Mouse (Mus musculus): Measurements from ENCODE around the gene Slc16a11. TPM values are rescaled to one million over a fixed set of nuclear protein-coding genes. Genes with fewer than 3 reads are reported as not detected.

Slc16a11 gene
- polyA plus RNA-seq, 1 experiment from 2014 or later, result 0.19 TPM

DNA sequence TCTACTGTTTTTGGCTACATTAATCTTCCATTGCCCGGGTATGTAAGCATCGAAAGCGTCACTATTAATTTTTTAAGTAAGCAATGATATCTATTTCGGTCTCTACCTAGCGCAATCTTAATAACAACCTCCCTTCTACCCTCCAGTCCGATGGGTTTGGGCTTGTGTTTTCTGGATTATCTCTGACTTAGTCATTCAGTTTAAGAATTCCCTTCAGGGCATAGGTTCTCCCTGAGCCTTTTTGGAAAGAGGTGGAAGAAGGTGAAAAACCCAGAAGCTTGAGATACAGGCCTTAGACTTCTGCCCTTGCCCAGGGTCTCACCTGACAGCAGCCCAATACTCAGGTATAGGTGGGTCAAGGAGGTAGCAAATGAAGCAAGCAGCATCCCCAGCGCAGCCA is 7.3 kb downstream of the Slc16a11 start:
- Histone ChIP-seq H3K27me3 (ENCODE audit: control insufficient read depth, insufficient read depth, low read length) (peaks cover 19% of the 10 kb centered on the region), H3K36me3 (ENCODE audit: control insufficient read depth, insufficient read depth, low read length) (no peaks in the 10 kb centered on the region), H3K9ac (ENCODE audit: low read length) (peak overlapping the region; percentile 84), H3K4me3 (ENCODE audit: low read depth, low read length) (peak overlapping the region; percentile 61), H3K9me3 (ENCODE audit: control insufficient read depth, low read length) (no peaks in the 10 kb centered on the region), H3K27ac (ENCODE audit: low read depth, low read length) (no peak overlapping the region; the same call in 1 of the 2 replicates), H3K4me2 (peak overlapping the region; percentile 88), H3K4me1 (ENCODE audit: control insufficient read depth, insufficient read depth, low read length) (peaks cover 19% of the 10 kb centered on the region)
- DNase-seq (ENCODE audit: low spot score, missing footprints), result peak; percentile 87
- WGBS, result 55% methylated on average over 7 of the region's 7 CpGs
- no peak for ATAC-seq (ENCODE audit: low FRiP score)

DNA sequence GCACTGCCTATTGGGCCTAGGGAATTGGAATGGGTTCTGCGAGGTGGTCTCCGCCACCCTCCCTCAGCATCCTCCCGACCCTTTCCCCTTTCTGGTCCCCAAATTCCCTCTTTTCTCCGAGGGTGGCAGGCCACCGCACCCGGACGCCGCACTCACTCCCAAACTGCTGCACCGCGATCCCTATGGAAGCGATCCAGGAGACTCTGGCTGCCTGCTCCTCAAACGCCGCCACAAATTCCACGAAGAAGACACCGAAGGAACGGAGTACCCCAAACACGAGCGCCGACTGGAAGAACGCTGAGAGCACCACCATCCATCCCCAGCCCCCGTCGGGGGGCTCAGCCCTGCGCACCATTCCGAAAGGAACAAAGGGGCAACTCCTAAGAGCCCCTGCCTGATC is 7.8 kb downstream of the Slc16a11 start:
- H3K4me1 ChIP-seq (ENCODE audit: control insufficient read depth, insufficient read depth, low read length), result peaks cover 15% of the 10 kb centered on the region
- peaks cover 17% of the 10 kb centered on the region for H3K27me3 ChIP-seq (ENCODE audit: control insufficient read depth, insufficient read depth, low read length)
- H3K4me2 ChIP-seq, result peak overlapping the region; percentile 88
- H3K27ac ChIP-seq (ENCODE audit: low read depth, low read length), result peak overlapping the region; percentile 80
- no peaks in the 10 kb centered on the region for H3K9me3 ChIP-seq (ENCODE audit: control insufficient read depth, low read length)
- H3K9ac ChIP-seq (ENCODE audit: low read length), result peak overlapping the region; percentile 84
- DNase-seq (ENCODE audit: low spot score, missing footprints) (no peak), ATAC-seq (ENCODE audit: low FRiP score) (no peak)
- H3K36me3 ChIP-seq (ENCODE audit: control insufficient read depth, insufficient read depth, low read length), result no peaks in the 10 kb centered on the region
- peak overlapping the region; percentile 61 for H3K4me3 ChIP-seq (ENCODE audit: low read depth, low read length)
- under 1% methylated on average over 24 of the region's 24 CpGs for WGBS

DNA sequence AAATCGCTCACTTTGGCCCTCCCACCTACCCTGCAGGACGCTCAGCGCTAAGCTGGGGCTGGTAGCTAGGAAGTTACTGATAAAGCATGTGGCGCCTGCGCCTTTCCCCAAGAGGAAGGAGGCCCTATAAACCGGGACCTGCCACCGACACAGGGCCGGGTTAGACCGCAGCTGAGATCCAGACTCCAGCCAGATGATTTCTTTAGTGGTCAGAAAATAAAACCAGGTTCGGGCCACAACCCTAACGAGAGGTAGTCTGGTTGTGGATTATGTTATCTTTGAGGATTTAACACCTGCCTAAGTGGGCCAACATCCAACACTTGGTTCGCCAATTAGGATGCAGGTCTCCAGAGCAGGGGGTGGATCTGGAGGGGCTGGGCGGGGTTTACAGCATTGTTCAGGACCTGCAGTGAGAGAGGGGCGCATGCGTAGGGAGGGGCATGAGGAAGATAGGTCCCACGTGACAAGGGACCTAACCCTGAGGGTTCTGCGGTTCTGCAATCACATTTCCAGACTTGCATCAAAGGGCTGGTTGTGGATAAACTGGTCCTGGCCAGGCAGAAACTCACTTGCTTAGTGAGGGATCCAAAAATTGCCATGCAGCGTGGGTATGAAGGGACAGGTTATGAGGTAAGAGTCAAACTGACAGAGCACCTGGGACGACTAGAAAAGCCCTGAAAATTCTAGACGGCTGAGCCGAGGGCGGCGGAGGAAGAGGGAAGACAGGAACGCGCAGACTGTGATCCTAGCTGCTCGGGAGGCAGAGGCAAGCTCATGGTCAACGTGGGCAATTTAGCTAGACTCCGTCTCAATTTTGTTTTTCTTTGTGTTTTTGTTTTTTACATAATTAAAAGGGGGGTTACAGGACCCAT is 8.4 kb downstream of the Slc16a11 start, which contains the start of gene Slc16a13:
Slc16a13 (minus strand) TSS at position 334 of the 872 bp plus-strand sequence.
- ATAC-seq (ENCODE audit: low FRiP score) (peak; percentile 97), DNase-seq (ENCODE audit: low spot score, missing footprints) (peak; percentile 98)
- H3K4me2 ChIP-seq, result peak within 1 kb of the TSS; percentile 88
- H3K9ac ChIP-seq (ENCODE audit: low read length), result peak within 1 kb of the TSS; percentile 84
- peaks cover 15% of the 10 kb centered on the region for H3K4me1 ChIP-seq (ENCODE audit: control insufficient read depth, insufficient read depth, low read length)
- WGBS, result 0% methylated on average over 28 of the region's 28 CpGs
- peak within 1 kb of the TSS; percentile 61 for H3K4me3 ChIP-seq (ENCODE audit: low read depth, low read length)
- peak within 1 kb of the TSS; percentile 80 for H3K27ac ChIP-seq (ENCODE audit: low read depth, low read length)
- no peaks in the 10 kb centered on the region for H3K36me3 ChIP-seq (ENCODE audit: control insufficient read depth, insufficient read depth, low read length)
- no peaks in the 10 kb centered on the region for H3K9me3 ChIP-seq (ENCODE audit: control insufficient read depth, low read length)
- H3K27me3 ChIP-seq (ENCODE audit: control insufficient read depth, insufficient read depth, low read length), result peaks cover 16% of the 10 kb centered on the region

DNA sequence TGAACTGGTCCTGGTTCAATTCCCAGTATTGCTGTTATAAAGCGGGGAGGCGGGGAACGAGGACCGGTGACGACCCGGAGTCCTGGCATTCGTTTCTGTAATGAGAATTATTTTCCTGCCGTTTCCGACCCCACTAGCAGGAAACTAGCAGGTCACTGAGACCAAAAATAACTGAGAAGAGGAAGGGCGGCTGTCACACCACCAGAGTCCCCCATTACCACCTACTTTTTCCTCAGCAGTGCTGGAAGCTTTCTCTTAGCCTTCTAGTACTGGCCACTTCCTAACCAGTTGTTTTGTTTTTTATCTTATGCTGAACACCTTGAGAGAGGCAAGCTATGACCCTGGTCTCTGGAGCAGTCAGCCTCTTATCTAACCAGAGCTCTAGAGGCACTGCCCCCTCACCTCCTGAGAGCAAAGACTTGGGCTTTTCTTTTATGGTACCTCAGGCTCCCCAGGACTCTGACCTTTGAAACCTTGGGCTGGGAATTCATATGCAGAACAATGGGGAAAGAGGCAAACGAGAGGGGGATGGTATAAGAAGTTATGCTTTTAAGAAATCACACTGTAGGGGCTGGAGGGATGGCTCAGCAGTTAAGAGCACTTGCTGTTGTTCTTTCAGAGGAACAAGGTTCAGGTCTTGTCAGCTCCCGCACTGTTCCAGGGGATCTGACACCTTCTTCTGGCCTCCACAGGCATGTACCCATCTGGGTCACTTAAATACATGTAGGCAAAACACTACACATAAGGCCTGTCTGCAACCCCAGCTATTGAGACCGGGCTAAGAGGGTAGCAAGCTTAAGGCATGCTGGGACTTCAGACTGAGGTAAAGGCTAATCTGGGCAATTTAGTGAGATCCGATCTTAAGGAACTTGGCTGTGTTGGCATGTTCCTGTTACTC is 9.3 kb downstream of the Slc16a11 start:
- DNase-seq (ENCODE audit: low spot score, missing footprints), result peak; percentile 88
- H3K9me3 ChIP-seq (ENCODE audit: control insufficient read depth, low read length), result no peaks in the 10 kb centered on the region
- ATAC-seq (ENCODE audit: low FRiP score), result no peak
- H3K27ac ChIP-seq (ENCODE audit: low read depth, low read length), result peak overlapping the region; percentile 2; the same call in 1 of the 2 replicates
- no peaks in the 10 kb centered on the region for H3K36me3 ChIP-seq (ENCODE audit: control insufficient read depth, insufficient read depth, low read length)
- peaks cover 18% of the 10 kb centered on the region for H3K27me3 ChIP-seq (ENCODE audit: control insufficient read depth, insufficient read depth, low read length)
- H3K4me2 ChIP-seq, result peak overlapping the region; percentile 88
- peak overlapping the region; percentile 61 for H3K4me3 ChIP-seq (ENCODE audit: low read depth, low read length)
- peak overlapping the region; percentile 66 for H3K9ac ChIP-seq (ENCODE audit: low read length)
- WGBS, result 11% methylated on average over 14 of the region's 14 CpGs
- H3K4me1 ChIP-seq (ENCODE audit: control insufficient read depth, insufficient read depth, low read length), result peaks cover 15% of the 10 kb centered on the region

DNA sequence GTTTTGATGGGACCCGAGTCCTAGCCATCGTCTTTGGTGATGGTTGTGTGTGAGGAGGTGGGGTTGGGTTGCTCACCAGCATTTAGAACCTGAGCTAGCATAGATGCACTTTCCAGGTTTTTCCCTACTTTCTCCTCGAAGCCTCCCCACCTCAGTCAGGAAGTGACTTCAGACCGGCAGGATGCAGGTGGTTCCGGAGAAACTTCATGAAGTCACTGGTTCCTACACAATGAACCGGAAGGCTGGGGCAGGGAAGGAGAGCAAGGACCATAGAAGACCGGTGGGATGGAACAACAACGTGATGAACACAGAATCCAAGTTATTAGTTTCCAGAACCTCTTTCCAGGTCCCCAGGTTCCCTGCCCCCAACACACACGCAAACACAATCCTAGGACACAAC is 11.2 kb downstream of the Slc16a11 start:
- Histone ChIP-seq H3K9me3 (ENCODE audit: control insufficient read depth, low read length) (no peaks in the 10 kb centered on the region), H3K27me3 (ENCODE audit: control insufficient read depth, insufficient read depth, low read length) (peaks cover 37% of the 10 kb centered on the region), H3K4me2 (no peak overlapping the region), H3K36me3 (ENCODE audit: control insufficient read depth, insufficient read depth, low read length) (no peaks in the 10 kb centered on the region), H3K4me1 (ENCODE audit: control insufficient read depth, insufficient read depth, low read length) (peaks cover 11% of the 10 kb centered on the region), H3K27ac (ENCODE audit: low read depth, low read length) (no peak overlapping the region), H3K4me3 (ENCODE audit: low read depth, low read length) (no peak overlapping the region), H3K9ac (ENCODE audit: low read length) (no peak overlapping the region)
- DNase-seq (ENCODE audit: low spot score, missing footprints) (no peak), ATAC-seq (ENCODE audit: low FRiP score) (no peak)
- 86% methylated on average over 9 of the region's 9 CpGs for WGBS

DNA sequence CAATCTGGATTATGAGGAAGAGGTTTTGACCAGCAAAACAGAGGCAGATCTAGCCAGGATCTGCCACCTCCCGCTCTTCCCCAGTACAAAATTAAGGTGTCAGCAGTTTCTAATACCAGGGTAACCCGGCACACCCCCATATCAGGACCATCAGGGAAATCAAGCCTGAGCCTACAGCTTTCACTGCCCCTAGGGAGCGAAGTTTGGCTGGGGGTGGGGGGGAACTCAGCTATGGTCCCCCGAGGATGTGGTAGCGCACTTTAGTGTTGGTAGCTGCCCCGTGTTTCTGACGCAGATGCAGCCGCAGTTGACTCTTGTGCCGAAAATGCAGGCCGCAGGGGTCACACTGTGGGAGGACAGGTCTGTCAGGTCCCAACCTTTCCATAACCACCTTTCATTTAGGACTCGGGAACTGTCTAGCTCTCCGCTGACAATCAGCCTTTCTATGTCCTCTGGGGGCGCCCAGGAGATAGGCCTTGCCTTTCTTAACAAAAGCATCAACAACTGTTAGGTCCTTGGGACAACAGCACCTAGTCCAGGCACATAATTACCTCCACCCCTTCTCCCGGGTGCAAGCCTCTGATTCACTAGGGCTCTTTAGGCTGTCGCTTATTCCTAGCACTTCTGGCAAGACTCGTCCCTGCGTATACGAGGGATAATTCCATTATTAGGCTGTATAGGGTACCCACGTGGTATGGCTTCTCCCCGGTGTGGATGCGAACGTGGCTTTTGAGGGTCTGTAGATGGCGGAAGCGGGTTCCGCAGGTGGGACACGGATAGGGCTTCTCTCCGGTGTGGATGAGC is 13.4 kb downstream of the Slc16a11 start:
- H3K4me2 ChIP-seq, result peak overlapping the region; percentile 16
- H3K27ac ChIP-seq (ENCODE audit: low read depth, low read length), result no peak overlapping the region
- ATAC-seq (ENCODE audit: low FRiP score) (no peak), DNase-seq (ENCODE audit: low spot score, missing footprints) (peak; percentile 89)
- 18% methylated on average over 27 of the region's 27 CpGs for WGBS
- H3K4me3 ChIP-seq (ENCODE audit: low read depth, low read length), result peak overlapping the region; percentile 0; the same call in 1 of the 2 replicates
- H3K9ac ChIP-seq (ENCODE audit: low read length), result peak overlapping the region; percentile 36; the same call in 1 of the 2 replicates
- H3K36me3 ChIP-seq (ENCODE audit: control insufficient read depth, insufficient read depth, low read length), result no peaks in the 10 kb centered on the region
- H3K27me3 ChIP-seq (ENCODE audit: control insufficient read depth, insufficient read depth, low read length), result peaks cover 53% of the 10 kb centered on the region
- H3K9me3 ChIP-seq (ENCODE audit: control insufficient read depth, low read length), result no peaks in the 10 kb centered on the region
- peaks cover 4% of the 10 kb centered on the region; the same call in 1 of the 2 replicates for H3K4me1 ChIP-seq (ENCODE audit: control insufficient read depth, insufficient read depth, low read length)

DNA sequence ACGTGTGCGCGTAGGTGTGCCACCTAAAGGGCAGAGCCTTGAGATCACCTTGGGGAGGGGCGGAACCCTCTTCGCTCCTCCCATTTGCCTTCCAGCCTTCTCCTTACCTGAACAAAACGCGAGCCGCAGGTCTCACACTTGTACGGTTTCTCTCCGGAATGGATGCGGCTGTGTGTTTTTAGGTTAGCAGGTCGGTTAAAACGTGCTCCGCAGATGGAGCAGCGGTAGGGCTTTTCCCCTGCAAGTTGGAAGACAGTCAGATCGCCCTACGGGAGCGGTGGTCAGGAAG is 14.0 kb downstream of the Slc16a11 start:
- Histone ChIP-seq H3K9ac (ENCODE audit: low read length) (peak overlapping the region; percentile 36; the same call in 1 of the 2 replicates), H3K27me3 (ENCODE audit: control insufficient read depth, insufficient read depth, low read length) (peaks cover 53% of the 10 kb centered on the region), H3K4me3 (ENCODE audit: low read depth, low read length) (peak overlapping the region; percentile 0; the same call in 1 of the 2 replicates), H3K9me3 (ENCODE audit: control insufficient read depth, low read length) (no peaks in the 10 kb centered on the region), H3K27ac (ENCODE audit: low read depth, low read length) (no peak overlapping the region), H3K4me2 (peak overlapping the region; percentile 16), H3K4me1 (ENCODE audit: control insufficient read depth, insufficient read depth, low read length) (peaks cover 4% of the 10 kb centered on the region), H3K36me3 (ENCODE audit: control insufficient read depth, insufficient read depth, low read length) (no peaks in the 10 kb centered on the region)
- no peak for ATAC-seq (ENCODE audit: low FRiP score)
- 6% methylated on average over 18 of the region's 18 CpGs for WGBS
- DNase-seq (ENCODE audit: low spot score, missing footprints), result peak; percentile 90

DNA sequence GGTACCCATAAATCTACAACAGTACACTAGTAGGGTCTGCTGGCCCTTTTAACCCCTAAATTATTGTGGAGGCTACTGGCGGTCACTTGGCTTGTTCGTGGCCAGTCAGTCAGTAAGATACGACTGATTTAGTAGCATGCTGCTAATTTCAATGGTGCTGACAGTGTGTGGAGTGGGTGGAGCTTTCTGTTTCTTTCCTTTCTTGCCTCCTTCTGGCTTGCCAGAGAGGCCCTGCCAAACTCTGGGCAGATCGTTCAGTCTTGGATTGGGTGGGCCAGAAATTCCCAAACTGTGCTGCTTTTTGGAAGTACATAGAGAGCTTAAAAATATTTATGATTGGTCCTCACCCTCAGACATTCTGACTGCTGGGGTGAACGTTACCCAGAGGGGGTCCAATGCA is 14.6 kb downstream of the Slc16a11 start:
- H3K4me2 ChIP-seq, result no peak overlapping the region; the same call in 1 of the 2 replicates
- no peak overlapping the region for H3K9ac ChIP-seq (ENCODE audit: low read length)
- ATAC-seq (ENCODE audit: low FRiP score) (no peak), DNase-seq (ENCODE audit: low spot score, missing footprints) (no peak)
- no peaks in the 10 kb centered on the region for H3K36me3 ChIP-seq (ENCODE audit: control insufficient read depth, insufficient read depth, low read length)
- 50% methylated on average over 5 of the region's 5 CpGs for WGBS
- no peak overlapping the region for H3K4me3 ChIP-seq (ENCODE audit: low read depth, low read length)
- H3K27me3 ChIP-seq (ENCODE audit: control insufficient read depth, insufficient read depth, low read length), result peaks cover 53% of the 10 kb centered on the region
- no peaks in the 10 kb centered on the region; the same call in 1 of the 2 replicates for H3K4me1 ChIP-seq (ENCODE audit: control insufficient read depth, insufficient read depth, low read length)
- no peak overlapping the region for H3K27ac ChIP-seq (ENCODE audit: low read depth, low read length)
- no peaks in the 10 kb centered on the region for H3K9me3 ChIP-seq (ENCODE audit: control insufficient read depth, low read length)
